Mouse (Mus musculus): ENCODE results near the gene Syt1. TPM values are rescaled to one million over a fixed set of nuclear protein-coding genes. Genes with fewer than 3 reads are reported as not detected.

Gene Syt1
- polyA plus RNA-seq, 1 experiment: 0.47 TPM

GRCm38 (mm10) chr10:108636086-108636485 lies 374.7 kb downstream of the Syt1 start:
- TF ChIP-seq CTCF (IDR thresholded peaks at IDR 0.05; ENCODE audit: borderline replicate concordance, insufficient read depth, low read length) (no peak), POLR2A (IDR thresholded peaks at IDR 0.05; ENCODE audit: low read depth, low read length) (no peak)
- Histone ChIP-seq H3K4me1 (ENCODE audit: control insufficient read depth, insufficient read depth, low read length) (no peaks in the 10 kb centered on the region), H3K27ac (ENCODE audit: insufficient read depth, low read length) (no peak overlapping the region), H3K4me3 (ENCODE audit: insufficient read depth, low read length) (no peak overlapping the region)

DNA sequence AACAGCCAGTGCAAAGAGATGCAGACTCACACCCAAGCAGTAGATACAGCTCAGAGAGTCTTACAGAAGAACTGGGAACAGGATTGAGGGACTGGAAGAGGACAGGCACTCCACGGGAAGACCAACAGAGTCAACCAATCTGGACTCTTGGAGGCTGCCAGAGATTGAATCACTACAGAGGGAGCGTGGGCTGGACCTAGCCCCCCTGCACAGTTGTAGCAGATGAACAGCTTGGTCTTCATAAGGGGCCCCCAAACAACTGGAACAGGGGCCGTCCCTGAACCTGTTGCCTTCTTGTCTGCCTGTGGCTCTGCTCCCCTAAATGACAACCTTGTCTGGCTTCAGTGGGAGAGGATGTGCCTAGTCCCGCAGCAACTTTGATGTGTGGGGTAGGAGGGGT lies 375.2 kb downstream of the Syt1 start:
- Histone ChIP-seq H3K27ac (ENCODE audit: insufficient read depth, low read length) (no peak overlapping the region), H3K4me1 (ENCODE audit: control insufficient read depth, insufficient read depth, low read length) (no peaks in the 10 kb centered on the region), H3K4me3 (ENCODE audit: insufficient read depth, low read length) (no peak overlapping the region)
- TF ChIP-seq POLR2A (IDR thresholded peaks at IDR 0.05; ENCODE audit: low read depth, low read length): no peak
- no peak for TF ChIP-seq CTCF (IDR thresholded peaks at IDR 0.05; ENCODE audit: borderline replicate concordance, insufficient read depth, low read length)

- H3K27ac ChIP-seq (ENCODE audit: insufficient read depth, low read length): no peak overlapping the region
- no peak for TF ChIP-seq POLR2A (IDR thresholded peaks at IDR 0.05; ENCODE audit: low read depth, low read length)
- TF ChIP-seq CTCF (IDR thresholded peaks at IDR 0.05; ENCODE audit: borderline replicate concordance, insufficient read depth, low read length): no peak
- no peaks in the 10 kb centered on the region for H3K4me1 ChIP-seq (ENCODE audit: control insufficient read depth, insufficient read depth, low read length)
- no peak overlapping the region for H3K4me3 ChIP-seq (ENCODE audit: insufficient read depth, low read length)
These were observed 379.9 kb downstream of the Syt1 start for GRCm38 (mm10) chr10:108630841-108631240.

DNA sequence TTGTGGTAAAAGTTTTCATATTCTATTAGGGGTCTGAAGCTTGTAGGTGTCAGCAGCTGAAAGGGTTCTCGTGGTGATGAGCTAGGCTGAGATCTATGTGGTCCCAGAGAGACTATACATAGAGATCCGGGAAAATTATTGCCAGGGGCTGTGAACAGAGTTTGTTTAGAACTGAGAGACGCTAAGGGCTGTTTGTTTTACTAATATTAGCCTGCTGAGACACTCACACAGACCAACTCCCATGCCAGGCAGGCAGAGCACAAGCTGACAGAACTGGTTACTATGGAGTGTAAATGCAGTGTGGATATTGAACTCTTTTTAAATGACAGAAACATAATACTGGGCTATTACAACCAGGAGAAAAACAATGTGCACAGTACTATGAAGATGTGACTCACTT lies 384.4 kb downstream of the Syt1 start:
- no peak for TF ChIP-seq CTCF (IDR thresholded peaks at IDR 0.05; ENCODE audit: borderline replicate concordance, insufficient read depth, low read length)
- TF ChIP-seq POLR2A (IDR thresholded peaks at IDR 0.05; ENCODE audit: low read depth, low read length): no peak
- H3K4me3 ChIP-seq (ENCODE audit: insufficient read depth, low read length): no peak overlapping the region
- H3K27ac ChIP-seq (ENCODE audit: insufficient read depth, low read length): no peak overlapping the region
- H3K4me1 ChIP-seq (ENCODE audit: control insufficient read depth, insufficient read depth, low read length): no peaks in the 10 kb centered on the region

DNA sequence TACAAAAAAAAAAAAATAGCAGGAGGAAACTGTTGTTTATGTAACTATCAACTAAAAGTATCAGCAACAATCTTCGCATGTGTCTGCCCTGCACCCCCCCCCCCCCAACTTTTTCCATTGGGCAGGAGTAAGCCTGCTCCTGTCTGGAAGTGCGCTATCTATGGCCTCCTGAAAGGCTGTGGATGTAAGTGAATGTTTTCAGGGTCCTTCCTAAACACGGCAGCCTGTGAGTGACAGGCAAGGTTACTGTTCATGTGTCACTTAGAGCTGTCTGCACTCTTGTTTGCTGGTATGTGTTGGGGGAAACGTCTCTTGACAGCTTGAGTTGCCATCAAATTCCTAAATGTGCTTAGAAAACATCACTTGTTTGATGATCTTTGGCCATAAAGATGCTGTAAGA lies 387.8 kb downstream of the Syt1 start:
- no peak overlapping the region for H3K4me3 ChIP-seq (ENCODE audit: insufficient read depth, low read length)
- H3K27ac ChIP-seq (ENCODE audit: insufficient read depth, low read length): no peak overlapping the region
- TF ChIP-seq CTCF (IDR thresholded peaks at IDR 0.05; ENCODE audit: borderline replicate concordance, insufficient read depth, low read length): no peak
- no peak for TF ChIP-seq POLR2A (IDR thresholded peaks at IDR 0.05; ENCODE audit: low read depth, low read length)
- no peaks in the 10 kb centered on the region for H3K4me1 ChIP-seq (ENCODE audit: control insufficient read depth, insufficient read depth, low read length)

DNA sequence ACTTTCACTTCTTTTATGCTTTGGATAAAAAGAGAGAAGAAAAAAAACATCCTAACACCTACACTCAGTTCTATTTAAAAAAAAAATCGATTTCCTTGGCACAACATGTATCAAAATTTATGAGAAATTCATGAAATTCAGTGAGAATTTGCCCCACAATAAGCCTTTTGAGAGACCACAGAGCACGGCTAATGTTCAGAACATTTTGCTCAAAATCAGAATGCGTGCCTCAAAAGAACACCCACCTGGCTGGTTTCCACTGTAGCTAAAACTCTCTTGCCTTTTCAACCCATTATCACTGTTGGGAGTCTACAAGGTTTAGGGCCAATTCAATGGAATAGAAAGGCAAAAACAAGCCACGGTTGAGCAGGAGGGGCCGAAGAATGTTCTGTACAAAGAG lies 390.9 kb downstream of the Syt1 start:
- no peak for TF ChIP-seq POLR2A (IDR thresholded peaks at IDR 0.05; ENCODE audit: low read depth, low read length)
- no peak for TF ChIP-seq CTCF (IDR thresholded peaks at IDR 0.05; ENCODE audit: borderline replicate concordance, insufficient read depth, low read length)
- Histone ChIP-seq H3K27ac (ENCODE audit: insufficient read depth, low read length) (no peak overlapping the region), H3K4me3 (ENCODE audit: insufficient read depth, low read length) (no peak overlapping the region), H3K4me1 (ENCODE audit: control insufficient read depth, insufficient read depth, low read length) (no peaks in the 10 kb centered on the region)

DNA sequence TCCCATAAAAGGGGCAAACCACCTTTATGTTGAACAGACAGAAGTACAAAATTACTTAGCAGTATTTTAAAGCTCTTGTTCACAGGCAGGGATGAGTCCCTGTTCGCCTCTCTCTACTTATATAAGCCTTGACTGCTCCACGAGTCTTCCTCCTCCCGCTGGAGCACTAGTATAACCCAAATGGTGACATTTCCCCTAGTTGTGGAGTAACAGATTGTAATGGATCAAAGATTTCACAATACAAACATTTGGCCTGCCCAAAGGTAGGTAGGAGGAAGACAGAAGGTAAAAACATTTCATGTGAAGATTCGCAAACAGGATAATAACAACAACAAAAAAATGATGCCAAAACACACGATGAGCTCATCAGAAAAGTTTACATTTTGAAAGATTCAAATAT lies 391.6 kb downstream of the Syt1 start:
- no peaks in the 10 kb centered on the region for H3K4me1 ChIP-seq (ENCODE audit: control insufficient read depth, insufficient read depth, low read length)
- no peak for TF ChIP-seq POLR2A (IDR thresholded peaks at IDR 0.05; ENCODE audit: low read depth, low read length)
- no peak for TF ChIP-seq CTCF (IDR thresholded peaks at IDR 0.05; ENCODE audit: borderline replicate concordance, insufficient read depth, low read length)
- H3K4me3 ChIP-seq (ENCODE audit: insufficient read depth, low read length): no peak overlapping the region
- no peak overlapping the region for H3K27ac ChIP-seq (ENCODE audit: insufficient read depth, low read length)

GRCm38 (mm10) chr10:108610057-108610644 lies 400.6 kb downstream of the Syt1 start:
- no peak for TF ChIP-seq CTCF (IDR thresholded peaks at IDR 0.05; ENCODE audit: borderline replicate concordance, insufficient read depth, low read length)
- TF ChIP-seq POLR2A (IDR thresholded peaks at IDR 0.05; ENCODE audit: low read depth, low read length): no peak
- H3K4me1 ChIP-seq (ENCODE audit: control insufficient read depth, insufficient read depth, low read length): no peaks in the 10 kb centered on the region
- no peak overlapping the region for H3K4me3 ChIP-seq (ENCODE audit: insufficient read depth, low read length)
- no peak overlapping the region for H3K27ac ChIP-seq (ENCODE audit: insufficient read depth, low read length)

DNA sequence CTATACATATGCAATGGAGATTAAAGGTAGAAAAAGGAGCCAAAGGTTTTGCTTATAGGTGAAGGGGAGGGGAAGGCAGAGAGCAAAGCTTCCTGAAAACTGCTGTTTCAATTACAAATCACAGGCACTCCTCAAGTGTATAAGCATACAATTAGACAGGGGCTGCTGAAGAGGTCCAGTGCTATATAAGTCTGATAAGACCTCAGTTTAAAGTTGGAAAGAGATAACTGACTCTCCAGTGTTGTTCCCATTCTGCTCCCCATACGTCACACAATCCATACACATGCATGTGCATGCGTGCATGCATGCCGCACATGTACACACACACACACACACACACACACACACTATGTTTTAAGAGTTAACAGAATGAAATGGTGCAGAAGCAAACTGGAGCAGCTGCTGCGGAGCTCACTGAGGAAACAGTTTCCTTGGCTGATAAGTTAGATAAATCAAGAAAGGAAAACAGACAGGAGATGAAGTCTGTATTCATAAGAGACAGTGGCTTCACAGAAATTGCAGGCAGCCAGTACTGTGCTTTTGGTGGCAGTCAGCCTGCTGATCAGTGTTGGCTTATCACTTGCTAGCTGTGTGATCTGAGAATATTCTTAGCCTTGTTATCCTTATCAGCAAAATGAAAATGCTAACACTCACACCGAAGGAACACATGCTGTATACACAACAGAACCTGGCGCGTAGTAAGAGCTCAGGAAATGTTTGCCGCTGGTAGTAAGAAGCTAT lies 408.9 kb downstream of the Syt1 start:
- TF ChIP-seq CTCF (IDR thresholded peaks at IDR 0.05; ENCODE audit: borderline replicate concordance, insufficient read depth, low read length) (no peak), POLR2A (IDR thresholded peaks at IDR 0.05; ENCODE audit: low read depth, low read length) (no peak)
- Histone ChIP-seq H3K27ac (ENCODE audit: insufficient read depth, low read length) (no peak overlapping the region), H3K4me1 (ENCODE audit: control insufficient read depth, insufficient read depth, low read length) (no peaks in the 10 kb centered on the region), H3K4me3 (ENCODE audit: insufficient read depth, low read length) (no peak overlapping the region)

DNA sequence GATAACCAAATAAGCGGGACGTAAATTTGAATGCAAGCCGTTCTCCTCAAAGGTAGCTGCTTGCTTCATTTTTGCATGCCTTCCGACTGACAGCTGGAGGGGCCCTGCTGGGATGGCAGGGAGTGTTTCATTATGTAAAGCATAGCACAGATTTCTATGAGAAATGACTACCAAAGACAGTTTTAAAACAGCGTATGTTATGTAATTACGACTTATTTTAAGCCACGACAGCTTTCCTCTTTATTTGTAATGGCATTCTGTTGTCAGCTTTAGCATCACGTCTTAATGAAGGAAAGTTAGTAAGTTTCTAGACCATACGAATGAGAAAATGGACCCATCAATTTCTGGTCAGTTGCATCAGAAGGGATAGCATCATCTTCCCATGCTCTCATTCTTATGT lies 410.1 kb downstream of the Syt1 start:
- Histone ChIP-seq H3K4me3 (ENCODE audit: insufficient read depth, low read length) (no peak overlapping the region), H3K27ac (ENCODE audit: insufficient read depth, low read length) (no peak overlapping the region), H3K4me1 (ENCODE audit: control insufficient read depth, insufficient read depth, low read length) (no peaks in the 10 kb centered on the region)
- TF ChIP-seq POLR2A (IDR thresholded peaks at IDR 0.05; ENCODE audit: low read depth, low read length): no peak
- TF ChIP-seq CTCF (IDR thresholded peaks at IDR 0.05; ENCODE audit: borderline replicate concordance, insufficient read depth, low read length): no peak

Data from embryonic fibroblast, embryonic 13.5 days (primary cell).